Mouse (Mus musculus) ES-Bruce4 (cell line): Measurements from ENCODE around the gene Gucy2c. TPM values are rescaled to one million over a fixed set of nuclear protein-coding genes. Genes with fewer than 3 reads are reported as not detected.

Experiments
- H3K27ac ChIP-seq: 2 replicates; pipeline ENCODE4 v1.5.1; 2012; ENCODE audit warnings: low read length, inconsistent platforms; ENCODE audit not compliant: insufficient read depth
- H3K27me3 ChIP-seq: 2 replicates; pipeline ENCODE4 v1.6.1; 2012; ENCODE audit warnings: mild to moderate bottlenecking, low read length, inconsistent platforms; ENCODE audit not compliant: control insufficient read depth, poor library complexity, insufficient read depth, severe bottlenecking
- H3K36me3 ChIP-seq: 2 replicates; pipeline ENCODE4 v1.6.1; 2012; ENCODE audit warnings: inconsistent platforms, mild to moderate bottlenecking, low read length, moderate library complexity; ENCODE audit not compliant: control insufficient read depth, poor library complexity, insufficient read depth, severe bottlenecking
- H3K4me1 ChIP-seq: one replicate; pipeline ENCODE4 v1.8.1; 2011; ENCODE audit warnings: low read length; ENCODE audit not compliant: control insufficient read depth, insufficient read depth
- H3K4me3 ChIP-seq: 2 replicates; pipeline ENCODE4 v1.5.1; 2011; ENCODE audit warnings: low read depth, mild to moderate bottlenecking, low read length
- H3K9ac ChIP-seq: 2 replicates; pipeline ENCODE4 v1.6.1; 2012; ENCODE audit warnings: low read depth, mild to moderate bottlenecking, inconsistent platforms; ENCODE audit not compliant: poor library complexity, severe bottlenecking
- H3K9me3 ChIP-seq: replicated peaks from 2 replicates; pipeline ENCODE4 v1.6.1; 2012; ENCODE audit warnings: mild to moderate bottlenecking, low read length, inconsistent platforms; ENCODE audit not compliant: control insufficient read depth, poor library complexity, insufficient read depth, severe bottlenecking
- CTCF ChIP-seq: IDR thresholded peaks from one replicate; pipeline ENCODE4 v1.8.1; 2011; ENCODE audit warnings: low read depth, low read length
- EP300 ChIP-seq: IDR thresholded peaks from 2 replicates; pipeline ENCODE4 v1.6.1; 2011; ENCODE audit warnings: low read depth, low read length; ENCODE audit not compliant: insufficient read depth
- POLR2A ChIP-seq: IDR thresholded peaks from one replicate; pipeline ENCODE4 v1.8.1; 2011; ENCODE audit warnings: low read length; ENCODE audit not compliant: insufficient read depth
- polyA plus RNA-seq: library from polyadenylated mRNA; stranded (reverse); fragments of >200 nt; gene quantifications from 2 replicates; pipeline ENCODE4 v1.2.4, GENCODE M21; 2011; ENCODE audit warnings: low read depth; ENCODE audit not compliant: missing spikeins, insufficient read depth, insufficient read length

Gene Gucy2c
- polyA plus RNA-seq, 1 experiment, result not detected

DNA sequence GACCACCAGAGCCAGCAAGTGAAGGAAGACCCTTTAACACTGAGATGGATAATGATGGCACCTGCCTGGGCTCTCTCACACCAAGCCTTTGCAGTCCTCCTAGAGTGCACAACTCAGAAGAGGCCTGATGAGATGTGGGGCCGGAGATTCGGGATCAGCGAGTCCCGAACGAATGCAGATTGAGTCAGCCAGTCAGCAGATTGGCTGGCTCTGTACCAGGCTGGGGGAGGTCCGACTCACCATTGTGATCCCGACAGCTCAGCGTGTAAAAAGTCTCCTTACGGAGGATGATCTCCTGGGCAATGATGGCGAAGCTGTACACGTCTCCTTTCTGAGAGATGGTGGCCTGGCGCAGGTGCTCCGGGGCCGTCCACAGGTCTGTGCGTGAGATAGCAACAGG, 61.1 kb downstream of the Gucy2c start:
- TF ChIP-seq CTCF, result no peak
- TF ChIP-seq EP300, result no peak
- no peak for TF ChIP-seq POLR2A
- H3K36me3 ChIP-seq, result no peaks in the 10 kb centered on the region
- no peak overlapping the region for H3K27ac ChIP-seq
- H3K4me1 ChIP-seq, result no peaks in the 10 kb centered on the region
- H3K9me3 ChIP-seq, result no peaks in the 10 kb centered on the region; the same call in 1 of the 2 replicates
- H3K4me3 ChIP-seq, result no peak overlapping the region
- H3K27me3 ChIP-seq, result no peaks in the 10 kb centered on the region
- no peak overlapping the region for H3K9ac ChIP-seq

- no peak overlapping the region for H3K27ac ChIP-seq
- H3K9me3 ChIP-seq, result no peaks in the 10 kb centered on the region; the same call in 1 of the 2 replicates
- H3K9ac ChIP-seq, result no peak overlapping the region
- H3K27me3 ChIP-seq, result no peaks in the 10 kb centered on the region
- no peak overlapping the region for H3K4me3 ChIP-seq
- H3K36me3 ChIP-seq, result no peaks in the 10 kb centered on the region
- no peak for TF ChIP-seq CTCF
- TF ChIP-seq EP300, result no peak
- no peak for TF ChIP-seq POLR2A
- H3K4me1 ChIP-seq, result no peaks in the 10 kb centered on the region
Measured at GRCm38 (mm10) chr6:136715881-136716431, 65.6 kb downstream of the Gucy2c start.

DNA sequence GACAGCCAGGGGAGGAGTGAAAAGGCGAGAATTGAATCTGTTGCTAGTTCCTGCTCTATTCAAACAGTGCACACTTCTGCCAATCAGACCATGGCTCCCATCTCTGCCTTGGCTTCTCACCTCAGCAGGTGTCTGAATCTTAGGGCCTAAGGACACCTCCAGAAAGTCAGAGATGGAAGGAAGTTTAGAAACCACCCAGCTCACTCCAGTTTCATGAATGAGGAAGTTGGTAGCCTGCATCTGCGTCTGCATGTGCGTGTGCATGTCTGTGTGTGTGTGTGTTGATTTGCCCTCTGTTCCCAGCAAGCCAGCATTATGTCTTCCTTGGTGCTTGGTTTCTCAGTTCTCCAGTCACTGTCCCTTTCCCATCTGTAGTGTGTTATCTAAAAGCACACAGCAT, 67.5 kb downstream of the Gucy2c start:
- Histone ChIP-seq H3K4me1 (no peaks in the 10 kb centered on the region), H3K27me3 (no peaks in the 10 kb centered on the region), H3K9ac (no peak overlapping the region), H3K4me3 (no peak overlapping the region), H3K9me3 (no peaks in the 10 kb centered on the region; the same call in 1 of the 2 replicates), H3K36me3 (no peaks in the 10 kb centered on the region), H3K27ac (no peak overlapping the region)
- TF ChIP-seq POLR2A (no peak), CTCF (no peak), EP300 (no peak)

GRCm38 (mm10) chr6:136710408-136710807, 71.2 kb downstream of the Gucy2c start:
- H3K27ac ChIP-seq, result no peak overlapping the region
- no peak overlapping the region for H3K9ac ChIP-seq
- no peaks in the 10 kb centered on the region for H3K9me3 ChIP-seq
- no peaks in the 10 kb centered on the region for H3K4me1 ChIP-seq
- TF ChIP-seq POLR2A (no peak), EP300 (no peak), CTCF (no peak)
- no peak overlapping the region for H3K4me3 ChIP-seq
- no peaks in the 10 kb centered on the region for H3K27me3 ChIP-seq
- H3K36me3 ChIP-seq, result no peaks in the 10 kb centered on the region

GRCm38 (mm10) chr6:136708597-136708996, 73.0 kb downstream of the Gucy2c start:
- Histone ChIP-seq H3K36me3 (no peaks in the 10 kb centered on the region), H3K4me1 (no peaks in the 10 kb centered on the region), H3K9ac (no peak overlapping the region), H3K27ac (no peak overlapping the region), H3K27me3 (no peaks in the 10 kb centered on the region), H3K9me3 (no peaks in the 10 kb centered on the region), H3K4me3 (no peak overlapping the region)
- TF ChIP-seq POLR2A (no peak), EP300 (no peak), CTCF (no peak)

GRCm38 (mm10) chr6:136701878-136702277, 79.7 kb downstream of the Gucy2c start:
- Histone ChIP-seq H3K9ac (no peak overlapping the region), H3K27ac (no peak overlapping the region), H3K4me1 (no peaks in the 10 kb centered on the region), H3K9me3 (no peaks in the 10 kb centered on the region), H3K27me3 (no peaks in the 10 kb centered on the region), H3K36me3 (no peaks in the 10 kb centered on the region), H3K4me3 (no peak overlapping the region)
- TF ChIP-seq CTCF (no peak), EP300 (no peak), POLR2A (no peak)
